Mouse (Mus musculus) urinary bladder, postnatal 10 days (tissue): ENCODE data around the gene Gm10376.
"Not testable (repeated sequence)": the region's sequence is repeated elsewhere in the genome, so short reads cannot be mapped to it uniquely, and the experiment has no call there.

Experiments
- DNase-seq: peaks from one replicate; pipeline ENCODE4 v3.0.0; 2022; ENCODE audit warnings: low spot score

Gm10376 gene

GRCm38 (mm10) chr14:43015528-43015927 lies at the start of gene Gm10376:
TSS of gene Gm10376 (minus strand) at chr14:43015628.
- not testable (repeated sequence) for DNase-seq

GRCm38 (mm10) chr14:43060179-43060578 lies 44.8 kb upstream of the Gm10376 start:
- DNase-seq: not testable (repeated sequence)

DNA sequence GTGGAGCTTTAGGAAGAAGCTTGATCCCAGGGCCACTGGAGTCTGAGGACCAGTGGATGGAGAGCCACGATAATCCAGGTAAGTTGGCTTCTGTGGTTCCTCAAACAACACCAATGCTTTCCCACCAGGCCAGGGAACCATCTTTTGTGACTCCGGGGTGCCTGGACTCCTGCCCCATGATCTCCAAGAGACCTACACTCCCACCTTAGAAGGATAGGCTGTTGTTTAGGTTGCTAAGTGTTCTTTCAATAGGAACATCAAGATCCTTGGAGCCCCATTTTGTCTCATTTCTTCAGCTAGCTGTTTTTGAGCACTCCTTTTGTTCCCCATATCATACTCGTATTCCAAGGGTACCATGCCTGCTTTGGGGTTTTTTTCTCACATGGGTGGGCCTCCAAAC lies 42.6 kb upstream of the Gm10376 start:
- DNase-seq: not testable (repeated sequence)

- DNase-seq: not testable (repeated sequence)
These were observed 21.9 kb downstream of the Gm10376 start, which contains the start of gene Gm8082 for GRCm38 (mm10) chr14:42993524-42993923. TSS of gene Gm8082 (minus strand) at chr14:42993624.
